Mouse (Mus musculus) skeletal muscle tissue, adult 2 months (tissue): ENCODE measurements around the gene Col11a2.

Experiments
- DNase-seq: peaks from one replicate; pipeline ENCODE4 v3.0.0-alpha.2; 2012; ENCODE audit warnings: low read depth, low spot score

The Col11a2 gene

GRCm38 (mm10) chr17:34026221-34026620 is 13.0 kb upstream of the Col11a2 start:
- DNase-seq, result no peak

- peak; percentile 18 for DNase-seq
Measured at GRCm38 (mm10) chr17:34026917-34027655, 12.2 kb upstream of the Col11a2 start.

DNA sequence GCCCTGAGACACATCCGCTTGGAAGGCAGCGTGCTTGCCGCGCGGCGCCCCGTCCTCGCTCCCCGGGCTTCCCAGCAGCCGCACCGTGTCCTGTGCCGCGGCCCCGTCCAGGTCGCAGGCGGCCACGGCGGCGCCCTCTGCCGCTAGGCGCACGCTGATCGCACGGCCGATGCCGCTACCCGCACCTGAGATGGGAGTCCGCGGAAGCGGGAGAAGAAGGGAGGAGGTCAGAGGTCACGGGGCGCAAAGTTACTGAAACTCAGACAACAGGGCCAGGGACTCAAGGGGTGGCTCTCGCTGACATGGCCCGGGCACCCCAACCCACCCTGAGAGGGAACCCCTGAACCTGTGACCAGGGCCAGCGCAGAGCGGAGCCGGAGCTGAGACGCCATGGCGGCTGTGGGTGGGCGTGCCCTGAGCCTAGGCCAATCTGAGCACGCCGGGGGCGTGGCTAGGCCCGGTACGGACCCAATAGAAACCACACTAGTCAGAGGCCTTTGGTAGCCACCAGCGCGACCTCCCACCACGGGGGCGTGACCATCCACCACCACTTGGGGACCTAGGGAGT is 11.5 kb upstream of the Col11a2 start, which contains the start of gene H2-Ke6:
Gene H2-Ke6, minus strand, starts transcription at position 405 of the 568 bp plus-strand sequence.
- DNase-seq, result peak; percentile 87

- DNase-seq, result peak; percentile 13
Measured at GRCm38 (mm10) chr17:34028501-34029149, 10.6 kb upstream of the Col11a2 start.

- no peak for DNase-seq
Measured at GRCm38 (mm10) chr17:34029150-34029889, 9.9 kb upstream of the Col11a2 start.

DNA sequence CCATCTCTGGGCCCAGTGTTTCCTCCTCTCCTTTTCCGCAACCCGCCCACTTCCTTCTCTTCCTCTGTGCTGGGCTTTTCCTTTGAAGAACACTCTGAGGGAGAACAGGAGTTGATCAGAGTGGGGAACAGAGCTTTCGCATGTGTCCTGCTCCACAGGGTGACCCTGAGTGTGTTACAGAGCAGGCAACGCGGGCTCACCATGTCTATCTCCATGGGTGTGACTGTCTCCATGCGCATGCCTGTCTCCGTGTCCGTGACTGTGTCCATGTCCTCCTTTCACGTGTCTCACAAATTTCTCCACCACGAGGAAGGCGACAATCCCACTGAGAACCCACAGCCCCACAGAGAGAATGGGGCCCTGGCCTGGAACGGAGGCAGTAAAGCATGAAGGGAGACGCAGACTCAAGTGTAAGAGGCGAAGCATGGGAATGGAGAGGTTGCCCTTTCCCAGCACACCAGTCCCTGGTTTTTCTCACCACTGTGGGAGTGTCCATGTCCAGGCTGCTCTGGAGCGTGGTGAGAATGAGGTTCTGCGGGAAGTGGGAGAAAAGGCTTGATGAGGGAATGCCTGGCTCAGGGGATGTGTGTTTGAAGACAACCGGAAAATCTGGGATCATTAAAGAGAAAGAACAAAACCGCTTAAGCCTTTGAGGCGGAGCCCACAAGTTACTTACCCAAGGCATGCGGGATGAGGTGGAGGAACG is 9.2 kb upstream of the Col11a2 start:
- no peak for DNase-seq

DNA sequence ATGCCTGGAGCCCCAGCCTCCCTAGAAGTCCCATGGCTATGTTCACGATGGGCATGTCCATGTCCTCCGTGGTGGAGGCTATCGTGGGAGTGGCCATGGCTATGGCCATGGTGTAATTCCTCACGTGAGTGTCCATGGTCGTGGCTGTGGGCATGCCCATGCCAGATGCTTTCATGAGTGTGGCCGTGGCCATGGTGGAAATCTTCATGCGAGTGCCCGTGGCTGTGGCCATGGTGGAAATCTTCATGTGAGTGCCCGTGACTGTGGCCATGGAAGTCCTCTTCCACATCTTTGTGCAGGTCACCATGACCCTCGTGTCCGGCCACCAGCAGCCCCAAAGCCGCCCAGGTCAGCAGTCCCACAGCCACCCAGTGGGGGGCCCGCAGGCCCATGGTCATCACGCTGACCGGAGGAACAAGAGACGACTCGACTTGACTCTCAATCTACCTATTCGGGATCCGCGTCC is 8.3 kb upstream of the Col11a2 start:
- DNase-seq, result peak; percentile 39

DNA sequence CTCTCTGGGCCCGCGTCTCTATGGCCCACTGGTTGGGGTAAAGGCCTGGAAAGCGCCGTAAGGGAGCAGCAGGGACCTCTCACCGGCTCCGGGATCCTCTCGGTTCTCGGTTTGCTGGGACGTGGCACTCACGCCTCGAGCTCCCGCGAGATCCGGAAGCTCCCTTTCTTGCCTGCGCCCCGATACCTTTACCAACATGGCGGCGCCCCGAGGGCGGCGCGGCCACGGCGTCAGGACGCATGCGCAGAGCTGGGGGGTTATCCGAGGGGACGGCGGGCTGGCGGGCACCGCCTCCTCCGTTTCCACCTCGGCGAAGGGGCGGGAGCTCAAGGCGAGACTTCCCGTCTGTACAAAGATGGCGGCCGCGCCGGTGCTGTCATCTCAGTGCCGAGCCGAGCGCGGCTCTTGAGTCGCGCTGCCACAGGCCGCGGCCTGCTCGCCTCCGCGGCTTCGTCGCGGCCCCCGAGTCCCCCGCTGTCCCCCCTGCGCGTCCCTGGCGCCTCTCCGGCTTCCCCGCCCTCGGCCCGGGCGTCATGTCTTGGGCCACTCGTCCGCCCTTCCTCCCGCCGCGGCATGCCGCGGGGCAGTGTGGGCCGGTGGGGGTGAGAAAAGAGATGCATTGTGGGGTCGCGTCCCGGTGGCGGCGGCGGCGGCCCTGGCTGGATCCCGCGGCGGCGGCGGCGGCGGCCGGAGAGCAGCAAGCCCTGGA is 7.6 kb upstream of the Col11a2 start, which contains the start of the genes Slc39a7 and Rxrb:
Gene Slc39a7, minus strand, starts transcription at position 218 of the 709 bp plus-strand sequence.
Gene Rxrb, plus strand, starts transcription at position 348 of the 709 bp plus-strand sequence.
- peak; percentile 99 for DNase-seq

- no peak for DNase-seq
Measured at GRCm38 (mm10) chr17:34032174-34032632, 7.0 kb upstream of the Col11a2 start.

- DNase-seq, result no peak
Measured at GRCm38 (mm10) chr17:34032806-34033205, 6.4 kb upstream of the Col11a2 start.

DNA sequence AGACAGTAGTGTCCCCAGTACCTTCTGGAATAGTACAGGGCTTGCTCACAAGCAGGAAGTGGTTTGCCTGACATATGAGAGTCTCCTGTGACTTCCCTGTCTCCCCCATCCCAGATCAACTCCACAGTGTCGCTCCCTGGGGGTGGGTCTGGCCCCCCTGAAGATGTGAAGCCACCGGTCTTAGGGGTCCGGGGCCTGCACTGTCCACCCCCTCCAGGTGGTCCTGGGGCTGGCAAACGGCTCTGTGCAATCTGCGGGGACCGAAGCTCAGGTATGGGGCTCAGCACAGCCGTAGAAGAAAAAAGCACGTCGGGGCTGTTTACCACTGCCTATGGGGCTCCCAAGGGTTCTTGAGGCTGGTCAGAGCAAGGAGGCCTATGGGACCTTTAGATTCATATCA is 5.8 kb upstream of the Col11a2 start:
- DNase-seq, result no peak

DNA sequence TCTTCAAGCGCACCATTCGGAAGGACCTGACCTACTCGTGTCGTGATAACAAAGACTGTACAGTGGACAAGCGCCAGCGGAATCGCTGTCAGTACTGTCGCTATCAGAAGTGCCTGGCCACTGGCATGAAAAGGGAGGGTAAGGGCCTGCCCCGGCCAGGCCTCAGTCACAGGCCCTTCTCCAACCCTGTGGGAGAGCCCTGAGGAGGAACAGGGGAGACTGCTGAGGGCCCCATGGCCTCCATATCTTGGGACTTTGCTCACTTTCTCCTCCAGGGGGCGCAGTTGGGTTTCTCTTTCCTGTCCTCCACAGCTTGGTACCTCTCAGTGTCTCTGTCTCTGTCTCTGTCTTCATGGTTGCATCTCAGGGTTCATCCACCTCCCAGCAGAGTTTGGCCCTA is 5.2 kb upstream of the Col11a2 start:
- DNase-seq, result no peak

GRCm38 (mm10) chr17:34035517-34035916 is 3.7 kb upstream of the Col11a2 start:
- no peak for DNase-seq

GRCm38 (mm10) chr17:34036647-34037046 is 2.6 kb upstream of the Col11a2 start:
- no peak for DNase-seq

- no peak for DNase-seq
Measured at GRCm38 (mm10) chr17:34037241-34037640, 2.0 kb upstream of the Col11a2 start.

GRCm38 (mm10) chr17:34038440-34038839 is 797 bp upstream of the Col11a2 start:
- DNase-seq, result no peak

GRCm38 (mm10) chr17:34039562-34040450 is 569 bp downstream of the Col11a2 start:
- DNase-seq, result peak; percentile 83

DNA sequence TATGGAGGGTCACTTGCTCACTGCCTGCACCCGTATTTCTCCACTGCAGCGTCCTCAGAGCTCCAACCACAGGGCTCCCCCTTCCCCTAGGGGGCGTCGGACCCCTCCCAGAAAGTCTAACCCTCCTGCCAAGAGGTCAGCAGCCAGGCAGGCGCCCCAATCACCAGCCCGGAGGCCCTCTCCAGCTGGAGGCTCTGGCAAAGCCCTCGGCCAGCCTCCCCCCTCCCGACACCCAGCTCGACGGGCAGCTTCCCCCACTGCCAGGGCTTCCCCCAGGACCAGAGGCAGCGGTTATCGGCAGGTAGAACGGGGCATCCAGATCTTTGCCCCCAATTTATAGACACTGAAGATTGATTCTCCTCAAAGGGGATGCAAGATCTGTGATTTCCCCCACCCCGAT is 6.7 kb downstream of the Col11a2 start:
- DNase-seq, result no peak

- no peak for DNase-seq
Measured at GRCm38 (mm10) chr17:34047404-34048050, 8.3 kb downstream of the Col11a2 start.
